20 mouse cellular contexts compared by ENCODE assay signal in genomic region chr2:161513256-161513655, GRCm38 (mm10).
DNase-seq lines count a peak whose midpoint lies in the region; ATAC-seq lines count a peak whose summit lies in the region.
"Had no signal": no experiment of that assay in that cellular context is flagged by ENCODE, and none has a peak within 500 bp of the region (broad histone marks: within the 10 kb centered on the region; RNA-seq: fewer than 3 reads in every experiment).

No protein-coding gene starts in this region.

- no peak overlapping the region for H3K27ac ChIP-seq in forebrain, embryonic 16.5 days (ENCODE audit: low read length)
- no peak overlapping the region for H3K27ac ChIP-seq in forebrain, embryonic 15.5 days (replicated peaks)
- H3K27ac ChIP-seq in hindbrain, embryonic 10.5 days: no peak overlapping the region
- H3K27ac ChIP-seq: embryonic facial prominence, embryonic 13.5 days; forebrain, embryonic 10.5 days; gastrocnemius, adult 2 months; hindbrain, embryonic 14.5 days; macrophage; midbrain, embryonic 15.5 days; stomach, embryonic 15.5 days had no signal

- H3K36me3 ChIP-seq in forebrain, embryonic 16.5 days (ENCODE audit: control insufficient read depth, insufficient read depth): no peaks in the 10 kb centered on the region
- no peaks in the 10 kb centered on the region for H3K36me3 ChIP-seq in forebrain, embryonic 15.5 days
- H3K36me3 ChIP-seq in hindbrain, embryonic 10.5 days: no peaks in the 10 kb centered on the region
- H3K36me3 ChIP-seq: embryonic facial prominence, embryonic 13.5 days; forebrain, embryonic 10.5 days; midbrain, embryonic 15.5 days; stomach, embryonic 15.5 days had no signal

- no peak overlapping the region for H3K9ac ChIP-seq in forebrain, embryonic 16.5 days (replicated peaks; ENCODE audit: low read depth, low read length)
- no peak overlapping the region for H3K9ac ChIP-seq in forebrain, embryonic 15.5 days (replicated peaks)
- H3K9ac ChIP-seq: embryonic facial prominence, embryonic 13.5 days; hindbrain, embryonic 14.5 days; lung, embryonic 14.5 days; midbrain, embryonic 15.5 days; stomach, embryonic 15.5 days had no signal

- H3K4me1 ChIP-seq in forebrain, embryonic 16.5 days (replicated peaks; ENCODE audit: control insufficient read depth, insufficient read depth, low read length): peaks cover 11% of the 10 kb centered on the region
- H3K4me1 ChIP-seq in forebrain, embryonic 15.5 days: peaks cover 30% of the 10 kb centered on the region
- peaks cover 14% of the 10 kb centered on the region; the same call in 1 of the 2 replicates for H3K4me1 ChIP-seq in hindbrain, embryonic 10.5 days (replicated peaks)
- H3K4me1 ChIP-seq: stomach, embryonic 15.5 days had no signal

- WGBS in forebrain, embryonic 16.5 days: 79% methylated on average over 1 of the region's 1 CpGs
- WGBS in forebrain, embryonic 15.5 days: 85% methylated on average over 1 of the region's 1 CpGs
- WGBS in hindbrain, embryonic 10.5 days: 88% methylated on average over 1 of the region's 1 CpGs

- no peak overlapping the region for H3K4me2 ChIP-seq in forebrain, embryonic 16.5 days (ENCODE audit: low read length)
- no peak overlapping the region for H3K4me2 ChIP-seq in forebrain, embryonic 15.5 days (replicated peaks)
- H3K4me2 ChIP-seq: embryonic facial prominence, embryonic 13.5 days; hindbrain, embryonic 14.5 days; liver, embryonic 11.5 days; lung, embryonic 14.5 days; midbrain, embryonic 15.5 days; stomach, embryonic 15.5 days had no signal

- no peak overlapping the region for H3K4me3 ChIP-seq in forebrain, embryonic 16.5 days (replicated peaks; ENCODE audit: low read length)
- H3K4me3 ChIP-seq in forebrain, embryonic 15.5 days: no peak overlapping the region
- no peak overlapping the region for H3K4me3 ChIP-seq in hindbrain, embryonic 10.5 days
- H3K4me3 ChIP-seq: embryonic facial prominence, embryonic 13.5 days; forebrain, embryonic 10.5 days; gastrocnemius, adult 2 months; midbrain, embryonic 15.5 days; stomach, embryonic 15.5 days had no signal

- peak; percentile 38 for DNase-seq in adrenal gland, postnatal 14 days
- peak; percentile 59 for DNase-seq in cerebellum, adult 8-10 months
- peak; percentile 47 for DNase-seq in retina, embryonic 14.5 days (ENCODE audit: low spot score)
- DNase-seq in hindbrain, embryonic 10.5 days (ENCODE audit: low spot score): no peak
- DNase-seq: gastrocnemius, adult 2 months; heart, adult 18-20 months; kidney, adult 11 months; kidney, postnatal 25 days; lung, embryonic 14.5 days; thymus, postnatal 14 days had no signal

- H3K27me3 ChIP-seq in forebrain, embryonic 16.5 days (replicated peaks; ENCODE audit: control insufficient read depth, insufficient read depth, low read length): no peaks in the 10 kb centered on the region
- no peaks in the 10 kb centered on the region for H3K27me3 ChIP-seq in forebrain, embryonic 15.5 days
- no peaks in the 10 kb centered on the region for H3K27me3 ChIP-seq in hindbrain, embryonic 10.5 days (ENCODE audit: insufficient read depth, poor library complexity, severe bottlenecking)
- H3K27me3 ChIP-seq: embryonic facial prominence, embryonic 13.5 days; midbrain, embryonic 15.5 days; stomach, embryonic 15.5 days had no signal

- no peaks in the 10 kb centered on the region for H3K9me3 ChIP-seq in forebrain, embryonic 16.5 days (ENCODE audit: control insufficient read depth, low read length)
- H3K9me3 ChIP-seq in forebrain, embryonic 15.5 days: no peaks in the 10 kb centered on the region
- H3K9me3 ChIP-seq in hindbrain, embryonic 10.5 days: no peaks in the 10 kb centered on the region
- H3K9me3 ChIP-seq: embryonic facial prominence, embryonic 13.5 days; forebrain, embryonic 10.5 days; midbrain, embryonic 15.5 days; stomach, embryonic 15.5 days had no signal

- ATAC-seq in forebrain, embryonic 16.5 days: peak; percentile 49; the same call in 1 of the 2 replicates
- no peak for ATAC-seq in forebrain, embryonic 15.5 days (replicated peaks)
- ATAC-seq in activated CD4-positive, CD25-positive, alpha-beta regulatory T cell, adult 4 months: no peak
- ATAC-seq: midbrain, embryonic 15.5 days had no signal
